Mouse (Mus musculus) forebrain, embryonic 12.5 days (tissue): ENCODE results near the gene Orm3. TPM values are rescaled to one million over a fixed set of nuclear protein-coding genes. Genes with fewer than 3 reads are reported as not detected.

Source experiments
- ATAC-seq: fragments of 200-750 bp; cut with Nextera tagmentation; 2 replicates; pipeline ENCODE4 v1.8.0; 2017; ENCODE audit warnings: moderate TSS enrichment; ENCODE audit not compliant: low FRiP score
- H3K27ac ChIP-seq: fragments of 300-500 bp; sonication (generic); 2 replicates; pipeline ENCODE4 v1.5.1; 2016; ENCODE audit warnings: mild to moderate bottlenecking
- H3K27me3 ChIP-seq: fragments of 300-500 bp; sonication (generic); 2 replicates; pipeline ENCODE4 v1.6.1; 2016; ENCODE audit warnings: mild to moderate bottlenecking
- H3K36me3 ChIP-seq: fragments of 300-500 bp; sonication (generic); replicated peaks from 2 replicates; pipeline ENCODE4 v1.6.1; 2016; ENCODE audit warnings: mild to moderate bottlenecking
- H3K4me1 ChIP-seq: fragments of 300-500 bp; sonication (generic); 2 replicates; pipeline ENCODE4 v1.6.1; 2016
- H3K4me2 ChIP-seq: fragments of 300-500 bp; sonication (generic); 2 replicates; pipeline ENCODE4 v1.6.1; 2016; ENCODE audit warnings: mild to moderate bottlenecking, moderate library complexity
- H3K4me3 ChIP-seq: fragments of 300-500 bp; sonication (generic); replicated peaks from 2 replicates; pipeline ENCODE4 v1.5.1; 2016; ENCODE audit warnings: mild to moderate bottlenecking
- H3K9ac ChIP-seq: fragments of 300-500 bp; sonication (generic); 2 replicates; pipeline ENCODE4 v1.6.1; 2016; ENCODE audit warnings: mild to moderate bottlenecking
- H3K9me3 ChIP-seq: fragments of 300-500 bp; sonication (generic); 2 replicates; pipeline ENCODE4 v1.6.1; 2016
- WGBS: fragments of 180-500 bp; shearing (Covaris S2); methylation state at CpG from one replicate; pipeline ENCODE4 v1.1.7; 2016; 5-methylcytosine and 5-hydroxymethylcytosine counted together
- polyA plus RNA-seq: library from polyadenylated mRNA; unstranded; fragments of >200 nt; fragmentation: Nextera tagmentation; extraction: Ambion mirVana; gene quantifications from 2 replicates; pipeline ENCODE4 v1.2.1, GENCODE M21; 2016

Gene Orm3
- polyA plus RNA-seq, 1 experiment from 2014 or later, result not detected

DNA sequence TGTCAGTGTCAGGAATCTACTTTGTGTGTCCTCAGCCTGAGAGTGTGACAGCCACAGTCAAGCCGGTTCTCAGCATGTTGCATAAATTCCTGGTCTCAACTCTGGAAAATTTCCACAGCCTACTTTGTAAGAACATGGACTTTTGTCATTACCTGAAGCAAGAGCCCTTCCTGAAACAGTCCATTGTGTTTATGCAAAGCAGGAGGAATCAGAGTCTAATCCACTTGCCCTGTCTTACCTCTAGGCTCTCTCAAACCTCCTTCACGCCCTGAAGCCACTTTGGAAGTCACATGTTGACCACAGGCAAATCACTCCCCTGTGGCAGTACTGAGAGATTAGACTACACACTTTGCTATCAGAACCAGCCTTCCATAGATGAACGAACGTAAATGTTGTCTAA is 13.5 kb upstream of the Orm3 start:
- no peak for ATAC-seq
- no peaks in the 10 kb centered on the region for H3K27me3 ChIP-seq
- WGBS, result 64% methylated on average over 4 of the region's 4 CpGs

GRCm38 (mm10) chr4:63343608-63344007 is 12.4 kb upstream of the Orm3 start:
- Histone ChIP-seq H3K4me3 (no peak overlapping the region), H3K4me2 (no peak overlapping the region), H3K9me3 (no peaks in the 10 kb centered on the region), H3K27ac (no peak overlapping the region), H3K27me3 (no peaks in the 10 kb centered on the region), H3K4me1 (no peaks in the 10 kb centered on the region), H3K9ac (no peak overlapping the region), H3K36me3 (no peaks in the 10 kb centered on the region)
- ATAC-seq, result no peak
- WGBS, result 73% methylated on average over 3 of the region's 3 CpGs

More for the DNA sequence above, 13.5 kb upstream of the Orm3 start:
- H3K4me3 ChIP-seq, result no peak overlapping the region
- H3K27ac ChIP-seq, result no peak overlapping the region
- no peak overlapping the region for H3K9ac ChIP-seq
- H3K4me1 ChIP-seq, result no peaks in the 10 kb centered on the region
- no peak overlapping the region for H3K4me2 ChIP-seq
- H3K36me3 ChIP-seq, result no peaks in the 10 kb centered on the region
- no peaks in the 10 kb centered on the region for H3K9me3 ChIP-seq

DNA sequence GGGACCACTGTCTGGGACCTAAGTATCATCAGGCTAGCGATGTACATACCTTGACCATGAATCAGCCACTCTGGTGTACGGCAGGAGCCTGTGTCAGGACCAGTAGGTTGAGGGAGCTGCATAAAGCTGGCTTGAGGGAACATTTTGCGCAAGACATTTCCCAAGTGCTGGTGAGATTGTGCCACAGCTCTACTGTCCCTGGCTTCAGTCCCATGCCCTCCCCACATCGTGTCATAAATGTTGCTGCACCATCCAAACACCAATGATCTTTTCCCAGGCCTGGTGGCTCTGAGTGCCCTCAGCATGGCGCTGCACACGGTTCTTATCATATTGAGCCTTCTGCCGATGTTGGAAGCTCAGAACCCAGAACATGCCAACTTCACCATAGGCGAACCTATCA is 11.7 kb upstream of the Orm3 start, which contains the start of gene Orm1:
Orm1 (plus strand) TSS at position 266 of the 400 bp plus-strand sequence.
- Histone ChIP-seq H3K9me3 (no peaks in the 10 kb centered on the region), H3K4me3 (no peak within 1 kb of the TSS), H3K27ac (no peak within 1 kb of the TSS), H3K4me1 (no peaks in the 10 kb centered on the region), H3K27me3 (no peaks in the 10 kb centered on the region), H3K36me3 (no peaks in the 10 kb centered on the region), H3K9ac (no peak within 1 kb of the TSS), H3K4me2 (no peak within 1 kb of the TSS)
- whole genome bisulfite sequencing, result 85% methylated on average over 8 of the region's 8 CpGs
- ATAC-seq, result no peak

DNA sequence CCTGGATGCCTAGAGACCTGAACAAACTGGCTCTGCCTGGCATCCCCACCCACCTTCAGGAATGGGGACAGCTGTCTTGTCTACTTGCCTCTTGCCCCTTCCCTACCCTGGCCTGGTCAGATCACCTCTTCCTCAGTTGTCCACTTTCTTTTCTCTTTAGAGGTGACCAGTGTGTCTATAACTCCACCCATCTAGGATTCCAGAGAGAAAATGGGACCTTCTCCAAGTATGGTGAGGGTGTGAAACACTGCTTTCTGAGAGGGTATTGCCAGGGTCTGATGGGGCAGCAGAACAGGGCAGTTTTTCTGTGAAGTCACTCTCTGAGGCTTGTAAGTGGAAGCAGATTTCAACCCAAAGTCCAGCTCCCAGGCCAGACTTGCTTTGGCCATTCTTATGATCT is 10.7 kb upstream of the Orm3 start:
- no peak for ATAC-seq
- Histone ChIP-seq H3K4me3 (no peak overlapping the region), H3K27ac (no peak overlapping the region), H3K27me3 (no peaks in the 10 kb centered on the region), H3K4me1 (no peaks in the 10 kb centered on the region), H3K9ac (no peak overlapping the region), H3K36me3 (no peaks in the 10 kb centered on the region), H3K4me2 (no peak overlapping the region), H3K9me3 (no peaks in the 10 kb centered on the region)

DNA sequence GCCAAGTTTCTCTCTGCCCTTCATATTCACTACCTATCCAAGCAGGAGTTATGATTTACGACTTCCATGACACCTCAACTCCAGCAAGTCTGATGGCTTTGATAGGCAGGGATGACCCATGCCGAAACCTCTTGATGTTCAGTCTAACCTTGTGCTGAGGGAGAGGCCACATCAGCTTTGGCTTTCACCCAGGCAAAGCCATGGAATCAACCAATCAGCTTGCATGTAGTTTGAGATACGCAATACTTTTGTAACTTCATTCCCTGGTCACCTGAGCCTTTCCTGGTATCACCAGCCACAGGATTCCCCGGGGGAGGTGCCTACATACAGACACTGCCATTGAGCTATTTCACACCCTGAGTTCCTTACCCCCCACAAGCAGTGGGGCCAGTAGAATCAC is 9.3 kb upstream of the Orm3 start:
- WGBS, result 85% methylated on average over 4 of the region's 4 CpGs

DNA sequence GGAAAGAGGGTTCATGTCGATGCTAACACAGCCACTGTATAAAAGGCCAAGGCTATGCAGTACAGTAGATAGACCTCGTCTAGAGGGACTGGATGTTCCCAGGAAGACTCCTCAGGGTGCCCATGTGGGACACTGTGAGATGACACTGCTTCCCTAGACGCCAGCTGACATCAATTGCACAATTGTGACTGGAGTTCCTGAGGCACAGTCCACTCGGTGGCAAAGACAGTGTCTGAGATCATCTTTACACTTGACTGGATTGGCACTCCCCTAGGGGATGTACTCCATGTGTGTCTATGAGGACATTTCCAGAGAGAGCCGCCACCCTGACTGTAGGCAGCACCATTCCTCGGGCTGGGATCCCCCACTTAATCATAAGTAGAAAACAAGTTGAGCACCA is 7.4 kb upstream of the Orm3 start:
- WGBS, result 73% methylated on average over 6 of the region's 6 CpGs
- Histone ChIP-seq H3K4me2 (no peak overlapping the region), H3K9ac (no peak overlapping the region), H3K27ac (no peak overlapping the region), H3K9me3 (no peaks in the 10 kb centered on the region), H3K36me3 (no peaks in the 10 kb centered on the region), H3K4me3 (no peak overlapping the region), H3K27me3 (no peaks in the 10 kb centered on the region), H3K4me1 (no peaks in the 10 kb centered on the region)
- ATAC-seq, result no peak

More for the DNA sequence above, 9.3 kb upstream of the Orm3 start:
- Histone ChIP-seq H3K36me3 (no peaks in the 10 kb centered on the region), H3K27me3 (no peaks in the 10 kb centered on the region), H3K4me3 (no peak overlapping the region), H3K4me2 (no peak overlapping the region), H3K27ac (no peak overlapping the region), H3K9ac (no peak overlapping the region), H3K4me1 (no peaks in the 10 kb centered on the region), H3K9me3 (no peaks in the 10 kb centered on the region)
- ATAC-seq, result no peak

DNA sequence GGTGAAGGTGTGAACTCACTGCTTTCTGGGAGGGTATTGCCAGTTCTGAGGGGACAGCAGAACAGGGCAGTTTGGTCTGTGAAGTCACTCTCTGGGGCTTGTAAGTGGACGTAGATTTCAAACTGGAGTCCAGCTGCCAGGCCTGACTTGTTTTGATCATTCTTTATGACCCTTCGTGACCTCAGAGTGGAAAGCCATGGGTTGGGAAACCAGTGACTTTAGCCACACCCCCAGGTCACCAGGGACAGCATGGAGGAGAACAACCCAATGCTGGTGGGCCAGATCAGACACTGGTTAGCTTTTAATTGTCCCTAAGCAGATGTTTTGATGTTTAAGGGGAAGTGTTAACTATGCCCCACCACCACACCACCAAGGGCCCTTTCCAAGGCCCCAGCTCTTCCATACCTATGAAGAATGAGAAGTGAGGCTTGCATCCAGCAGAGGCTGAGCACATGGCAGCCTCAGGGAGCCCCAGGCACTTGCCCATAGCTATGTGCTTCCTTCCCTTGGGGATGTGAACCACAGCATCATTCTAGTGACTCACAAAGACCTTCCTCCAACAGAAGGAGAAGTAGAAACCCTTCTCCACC is 1.1 kb downstream of the Orm3 start:
- Histone ChIP-seq H3K9ac (no peak overlapping the region), H3K27me3 (no peaks in the 10 kb centered on the region), H3K4me1 (no peaks in the 10 kb centered on the region), H3K4me2 (no peak overlapping the region), H3K4me3 (no peak overlapping the region), H3K27ac (no peak overlapping the region), H3K36me3 (no peaks in the 10 kb centered on the region), H3K9me3 (no peaks in the 10 kb centered on the region)
- 74% methylated on average over 2 of the region's 2 CpGs for WGBS
- no peak for ATAC-seq

GRCm38 (mm10) chr4:63359861-63360260 is 3.9 kb downstream of the Orm3 start:
- no peaks in the 10 kb centered on the region for H3K9me3 ChIP-seq
- WGBS, result 84% methylated on average over 6 of the region's 6 CpGs
- no peak overlapping the region for H3K4me3 ChIP-seq
- H3K27ac ChIP-seq, result no peak overlapping the region
- no peaks in the 10 kb centered on the region for H3K4me1 ChIP-seq
- no peaks in the 10 kb centered on the region for H3K27me3 ChIP-seq
- no peak; the same call in 1 of the 2 replicates for ATAC-seq
- no peaks in the 10 kb centered on the region for H3K36me3 ChIP-seq
- H3K9ac ChIP-seq, result no peak overlapping the region
- H3K4me2 ChIP-seq, result no peak overlapping the region

DNA sequence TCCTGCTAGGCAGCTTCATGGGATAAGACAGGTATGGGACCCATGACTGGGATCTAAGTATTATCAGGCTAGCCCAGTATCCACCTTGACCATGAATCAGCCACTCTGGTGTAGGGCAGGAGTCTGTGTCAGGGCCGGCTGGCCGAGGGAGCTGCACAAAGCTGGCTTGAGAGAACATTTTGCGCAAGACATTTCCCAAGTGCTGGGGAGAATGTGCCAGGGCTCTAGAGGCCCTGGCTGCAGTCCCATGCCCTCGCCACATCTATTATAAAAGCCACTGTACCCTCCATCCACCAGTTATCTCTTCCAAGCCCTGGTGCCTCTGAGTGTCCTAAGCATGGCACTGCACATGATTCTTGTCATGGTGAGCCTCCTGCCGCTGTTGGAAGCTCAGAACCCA is 6.2 kb downstream of the Orm3 start, which contains the start of gene Orm2:
Orm2 (plus strand) TSS at position 300 of the 400 bp plus-strand sequence.
- WGBS, result 93% methylated on average over 5 of the region's 5 CpGs
- no peaks in the 10 kb centered on the region for H3K27me3 ChIP-seq
- no peak within 1 kb of the TSS for H3K4me2 ChIP-seq
- H3K36me3 ChIP-seq, result peaks cover 2% of the 10 kb centered on the region
- H3K4me1 ChIP-seq, result no peaks in the 10 kb centered on the region
- H3K27ac ChIP-seq, result no peak within 1 kb of the TSS
- H3K4me3 ChIP-seq, result no peak within 1 kb of the TSS
- H3K9me3 ChIP-seq, result no peaks in the 10 kb centered on the region
- no peak within 1 kb of the TSS for H3K9ac ChIP-seq
- ATAC-seq, result no peak

GRCm38 (mm10) chr4:63368577-63368976 is 12.6 kb downstream of the Orm3 start:
- H3K9me3 ChIP-seq, result no peaks in the 10 kb centered on the region
- peaks cover 63% of the 10 kb centered on the region for H3K36me3 ChIP-seq
- ATAC-seq, result peak; percentile 73
- H3K27ac ChIP-seq, result no peak overlapping the region
- H3K4me3 ChIP-seq, result no peak overlapping the region
- H3K27me3 ChIP-seq, result no peaks in the 10 kb centered on the region
- H3K9ac ChIP-seq, result no peak overlapping the region
- 14% methylated on average over 4 of the region's 4 CpGs for WGBS
- H3K4me2 ChIP-seq, result no peak overlapping the region
- H3K4me1 ChIP-seq, result 0 out of 2 replicates have a peak, but pooled peaks cover 6% of the 10 kb centered on the region

DNA sequence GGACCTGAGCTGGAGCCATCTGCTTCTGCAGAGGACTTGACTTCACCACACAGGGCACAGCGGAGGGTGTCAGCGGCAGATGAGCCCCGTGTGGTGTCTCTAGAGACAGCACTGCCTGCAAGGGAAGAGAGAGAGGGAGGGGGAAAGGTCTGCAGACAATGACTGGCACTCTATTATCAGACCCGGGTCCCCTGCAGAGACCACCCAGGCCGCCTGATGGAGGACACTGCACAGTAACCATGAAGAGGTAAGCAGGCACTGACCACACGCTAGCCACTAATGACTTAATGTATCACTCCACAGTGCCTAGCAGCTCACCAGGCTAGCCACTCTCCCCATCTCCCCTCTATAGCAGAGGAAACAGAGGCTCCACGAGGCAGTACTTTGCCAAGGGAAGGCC is 14.9 kb downstream of the Orm3 start:
- H3K36me3 ChIP-seq, result peaks cover 83% of the 10 kb centered on the region
- H3K4me2 ChIP-seq, result no peak overlapping the region
- H3K27me3 ChIP-seq, result no peaks in the 10 kb centered on the region
- ATAC-seq, result no peak
- no peaks in the 10 kb centered on the region for H3K9me3 ChIP-seq
- H3K4me3 ChIP-seq, result no peak overlapping the region
- peak overlapping the region; percentile 36; the same call in 1 of the 2 replicates for H3K27ac ChIP-seq
- WGBS, result 44% methylated on average over 7 of the region's 7 CpGs
- H3K9ac ChIP-seq, result no peak overlapping the region
- 0 out of 2 replicates have a peak, but pooled peaks cover 6% of the 10 kb centered on the region for H3K4me1 ChIP-seq

DNA sequence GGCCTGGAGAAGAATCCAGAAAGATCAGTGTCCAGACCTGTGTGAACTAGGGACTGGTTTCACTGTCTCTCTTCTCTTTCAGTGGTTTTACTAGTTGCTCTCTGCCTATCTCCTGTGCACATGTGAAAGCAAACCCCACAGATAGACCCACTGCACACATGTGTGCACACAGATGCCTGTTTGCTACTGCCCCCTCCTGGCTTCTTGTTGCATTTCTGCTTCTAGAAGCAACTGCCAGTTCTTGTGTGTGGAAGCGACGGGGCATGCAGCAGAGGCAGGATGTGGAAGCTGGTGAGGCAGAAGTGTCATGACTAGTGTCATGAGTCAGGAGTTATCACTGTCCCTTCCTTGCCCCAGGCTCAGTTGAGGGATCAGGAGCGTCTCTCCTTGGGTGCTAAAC is 15.9 kb downstream of the Orm3 start:
- H3K9ac ChIP-seq, result no peak overlapping the region
- H3K36me3 ChIP-seq, result peaks cover 93% of the 10 kb centered on the region
- 0 out of 2 replicates have a peak, but pooled peaks cover 6% of the 10 kb centered on the region for H3K4me1 ChIP-seq
- no peak overlapping the region for H3K4me2 ChIP-seq
- WGBS, result 70% methylated on average over 3 of the region's 3 CpGs
- no peak overlapping the region for H3K27ac ChIP-seq
- no peak overlapping the region for H3K4me3 ChIP-seq
- ATAC-seq, result no peak
- H3K9me3 ChIP-seq, result no peaks in the 10 kb centered on the region
- H3K27me3 ChIP-seq, result no peaks in the 10 kb centered on the region

GRCm38 (mm10) chr4:63373404-63373803 is 17.4 kb downstream of the Orm3 start:
- H3K36me3 ChIP-seq, result peaks cover 94% of the 10 kb centered on the region
- H3K27ac ChIP-seq, result no peak overlapping the region
- ATAC-seq, result no peak
- 92% methylated on average over 8 of the region's 8 CpGs for WGBS
- H3K27me3 ChIP-seq, result no peaks in the 10 kb centered on the region
- H3K4me2 ChIP-seq, result no peak overlapping the region
- H3K9ac ChIP-seq, result no peak overlapping the region
- no peak overlapping the region for H3K4me3 ChIP-seq
- H3K9me3 ChIP-seq, result no peaks in the 10 kb centered on the region
- 0 out of 2 replicates have a peak, but pooled peaks cover 6% of the 10 kb centered on the region for H3K4me1 ChIP-seq
